Mouse (Mus musculus): ENCODE results near the gene Ovca2. TPM values are rescaled to one million over a fixed set of nuclear protein-coding genes. Genes with fewer than 3 reads are reported as not detected.
"Not testable (repeated sequence)": the region's sequence is repeated elsewhere in the genome, so short reads cannot be mapped to it uniquely, and the experiment has no call there.

The Ovca2 gene
- total RNA-seq, 1 experiment, result 14.8 TPM

DNA sequence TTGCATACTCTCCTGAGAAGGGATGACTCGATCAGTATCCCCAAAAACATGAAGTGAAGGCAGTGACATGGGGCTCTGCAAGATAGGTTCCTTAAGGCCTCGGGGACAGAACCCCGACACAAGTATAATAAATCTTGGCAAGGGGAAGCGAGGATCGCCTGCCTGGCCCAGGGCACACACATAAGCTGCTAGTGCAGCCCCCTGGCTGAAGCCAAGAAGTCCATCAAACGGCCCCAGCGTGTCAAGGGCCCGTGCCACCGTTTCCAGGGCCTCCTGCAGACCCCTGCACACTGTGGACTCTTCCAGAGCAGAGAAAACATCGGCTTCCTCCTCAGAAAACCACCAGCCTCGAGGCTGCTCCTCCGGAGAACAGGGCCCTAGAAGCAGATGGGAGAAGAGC is 624 bp downstream of the Ovca2 start:
- peak overlapping the region; percentile 97 for H3K9ac ChIP-seq (ENCODE audit: insufficient read depth, low read depth, low read length, poor library complexity, severe bottlenecking)
- no peak for DNase-seq (ENCODE audit: low read depth, low spot score)
- H3K36me3 ChIP-seq (ENCODE audit: control insufficient read depth, insufficient read depth, low read length, poor library complexity, severe bottlenecking), result peaks cover 28% of the 10 kb centered on the region
- H3K4me1 ChIP-seq (ENCODE audit: control insufficient read depth in 2 of 2, insufficient read depth in 2 of 2, low read length in 2 of 2, poor library complexity in 1 of 2), result peaks cover 2 to 11% of the 10 kb centered on the region in 2 experiments; a peak in 2 of 4 replicates
- no peak for TF ChIP-seq ZNF384 (IDR thresholded peaks at IDR 0.05; ENCODE audit: low read depth, low read length)
- TF ChIP-seq ZC3H11A (IDR thresholded peaks at IDR 0.05; ENCODE audit: borderline replicate concordance, low read depth, low read length), result no peak
- TF ChIP-seq HCFC1 (IDR thresholded peaks at IDR 0.05; ENCODE audit: borderline replicate concordance, insufficient read depth, low read length), result no peak
- TF ChIP-seq MAFK (IDR thresholded peaks at IDR 0.05; ENCODE audit: insufficient read depth, low read depth, low read length), result no peak
- TF ChIP-seq CHD2 (IDR thresholded peaks at IDR 0.05; ENCODE audit: low read depth, low read length), result no peak
- peak overlapping the region; percentile 76 for H3K27ac ChIP-seq (ENCODE audit: insufficient read depth, low read depth, low read length, poor library complexity, severe bottlenecking)
- peak overlapping the region; percentile 92 to 100 for H3K4me3 ChIP-seq (ENCODE audit: insufficient read depth in 1 of 2, low read depth in 1 of 2, low read length in 2 of 2, poor library complexity in 1 of 2, severe bottlenecking in 1 of 2)
- in situ Hi-C loops (cut with MboI; ENCODE audit: low sequenced_read_pairs in 2 of 2, unreplicated experiment in 2 of 2), result no loop called here
- no peaks in the 10 kb centered on the region for H3K9me3 ChIP-seq (ENCODE audit: control insufficient read depth, insufficient read depth, low read depth, low read length)

DNA sequence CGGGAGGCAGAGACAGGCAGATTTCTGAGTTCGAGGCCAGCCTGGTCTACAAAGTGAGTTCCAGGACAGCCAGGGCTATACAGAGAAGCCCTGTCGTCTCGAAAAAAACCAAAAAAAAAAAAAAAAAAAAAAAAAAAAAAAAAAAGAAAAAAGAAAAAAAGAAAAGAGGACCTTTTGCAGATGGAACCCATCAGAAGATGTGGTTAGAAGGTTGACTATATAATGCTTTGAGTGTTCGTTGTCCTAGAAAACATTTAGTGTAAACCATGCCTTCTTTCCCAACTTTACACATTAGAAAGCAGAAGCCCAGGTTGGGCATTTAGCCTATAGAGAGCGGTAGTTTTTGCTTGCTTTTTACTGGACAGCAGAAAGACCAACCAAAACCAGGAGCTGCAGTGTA is 4.1 kb downstream of the Ovca2 start:
- H3K9me3 ChIP-seq (ENCODE audit: control insufficient read depth, insufficient read depth, low read depth, low read length); H3K9ac ChIP-seq (ENCODE audit: insufficient read depth, low read depth, low read length, poor library complexity, severe bottlenecking); DNase-seq (ENCODE audit: low read depth, low spot score); H3K27ac ChIP-seq (ENCODE audit: insufficient read depth, low read depth, low read length, poor library complexity, severe bottlenecking); H3K36me3 ChIP-seq (ENCODE audit: control insufficient read depth, insufficient read depth, low read length, poor library complexity, severe bottlenecking); H3K4me3 ChIP-seq (ENCODE audit: insufficient read depth in 1 of 2, low read depth in 1 of 2, low read length in 2 of 2, poor library complexity in 1 of 2, severe bottlenecking in 1 of 2); in situ Hi-C loops (cut with MboI; ENCODE audit: low sequenced_read_pairs in 2 of 2, unreplicated experiment in 2 of 2): not testable (repeated sequence)
- peaks cover 2 to 12% of the 10 kb centered on the region in 2 experiments; a peak in 2 of 4 replicates for H3K4me1 ChIP-seq (ENCODE audit: control insufficient read depth in 2 of 2, insufficient read depth in 2 of 2, low read length in 2 of 2, poor library complexity in 1 of 2)

GRCm38 (mm10) chr11:75173799-75174165 is 4.9 kb downstream of the Ovca2 start:
- TF ChIP-seq MAFK (IDR thresholded peaks at IDR 0.05; ENCODE audit: insufficient read depth, low read depth, low read length) (no peak), CHD2 (IDR thresholded peaks at IDR 0.05; ENCODE audit: low read depth, low read length) (no peak), ZC3H11A (IDR thresholded peaks at IDR 0.05; ENCODE audit: borderline replicate concordance, low read depth, low read length) (no peak), HCFC1 (IDR thresholded peaks at IDR 0.05; ENCODE audit: borderline replicate concordance, insufficient read depth, low read length) (0 out of 2 replicates have a peak, but pooled peaks have one; percentile 11)
- in situ Hi-C loops (cut with MboI; ENCODE audit: low sequenced_read_pairs in 2 of 2, unreplicated experiment in 2 of 2), result no loop called here
- Histone ChIP-seq H3K4me1 (ENCODE audit: control insufficient read depth in 2 of 2, insufficient read depth in 2 of 2, low read length in 2 of 2, poor library complexity in 1 of 2) (peaks cover 0 to 12% of the 10 kb centered on the region in 2 experiments; a peak in 1 of 4 replicates), H3K9ac (ENCODE audit: insufficient read depth, low read depth, low read length, poor library complexity, severe bottlenecking) (no peak overlapping the region), H3K4me3 (ENCODE audit: insufficient read depth in 1 of 2, low read depth in 1 of 2, low read length in 2 of 2, poor library complexity in 1 of 2, severe bottlenecking in 1 of 2) (peak overlapping the region; percentile 71 to 75), H3K9me3 (ENCODE audit: control insufficient read depth, insufficient read depth, low read depth, low read length) (no peaks in the 10 kb centered on the region), H3K27ac (ENCODE audit: insufficient read depth, low read depth, low read length, poor library complexity, severe bottlenecking) (no peak overlapping the region), H3K36me3 (ENCODE audit: control insufficient read depth, insufficient read depth, low read length, poor library complexity, severe bottlenecking) (peaks cover 7% of the 10 kb centered on the region)
- DNase-seq (ENCODE audit: low read depth, low spot score), result no peak

GRCm38 (mm10) chr11:75173095-75173798 is 5.4 kb downstream of the Ovca2 start:
- Histone ChIP-seq H3K27ac (ENCODE audit: insufficient read depth, low read depth, low read length, poor library complexity, severe bottlenecking) (no peak overlapping the region), H3K9ac (ENCODE audit: insufficient read depth, low read depth, low read length, poor library complexity, severe bottlenecking) (peak overlapping the region; percentile 45; the same call in 1 of the 2 replicates)
- no peak for TF ChIP-seq ZNF384 (IDR thresholded peaks at IDR 0.05; ENCODE audit: low read depth, low read length)
- no peak for TF ChIP-seq CHD2 (IDR thresholded peaks at IDR 0.05; ENCODE audit: low read depth, low read length)
- no peak for TF ChIP-seq ZC3H11A (IDR thresholded peaks at IDR 0.05; ENCODE audit: borderline replicate concordance, low read depth, low read length)
- no peak for TF ChIP-seq MAFK (IDR thresholded peaks at IDR 0.05; ENCODE audit: insufficient read depth, low read depth, low read length)
- TF ChIP-seq HCFC1 (IDR thresholded peaks at IDR 0.05; ENCODE audit: borderline replicate concordance, insufficient read depth, low read length), result 0 out of 2 replicates have a peak, but pooled peaks have one; percentile 12

More at GRCm38 (mm10) chr11:75173095-75173798, 5.4 kb downstream of the Ovca2 start:
- in situ Hi-C loops (cut with MboI; ENCODE audit: low sequenced_read_pairs in 2 of 2, unreplicated experiment in 2 of 2), result no loop called here
- peak overlapping the region; percentile 71 to 75 for H3K4me3 ChIP-seq (ENCODE audit: insufficient read depth in 1 of 2, low read depth in 1 of 2, low read length in 2 of 2, poor library complexity in 1 of 2, severe bottlenecking in 1 of 2)
- peak; percentile 84 for DNase-seq (ENCODE audit: low read depth, low spot score)
- H3K36me3 ChIP-seq (ENCODE audit: control insufficient read depth, insufficient read depth, low read length, poor library complexity, severe bottlenecking), result peaks cover 7% of the 10 kb centered on the region
- no peaks in the 10 kb centered on the region for H3K9me3 ChIP-seq (ENCODE audit: control insufficient read depth, insufficient read depth, low read depth, low read length)
- H3K4me1 ChIP-seq (ENCODE audit: control insufficient read depth in 2 of 2, insufficient read depth in 2 of 2, low read length in 2 of 2, poor library complexity in 1 of 2), result peaks cover 0 to 12% of the 10 kb centered on the region in 2 experiments; a peak in 1 of 4 replicates
